Comparison of ENCODE assay signal across 9 mouse cellular contexts in the genomic region with DNA sequence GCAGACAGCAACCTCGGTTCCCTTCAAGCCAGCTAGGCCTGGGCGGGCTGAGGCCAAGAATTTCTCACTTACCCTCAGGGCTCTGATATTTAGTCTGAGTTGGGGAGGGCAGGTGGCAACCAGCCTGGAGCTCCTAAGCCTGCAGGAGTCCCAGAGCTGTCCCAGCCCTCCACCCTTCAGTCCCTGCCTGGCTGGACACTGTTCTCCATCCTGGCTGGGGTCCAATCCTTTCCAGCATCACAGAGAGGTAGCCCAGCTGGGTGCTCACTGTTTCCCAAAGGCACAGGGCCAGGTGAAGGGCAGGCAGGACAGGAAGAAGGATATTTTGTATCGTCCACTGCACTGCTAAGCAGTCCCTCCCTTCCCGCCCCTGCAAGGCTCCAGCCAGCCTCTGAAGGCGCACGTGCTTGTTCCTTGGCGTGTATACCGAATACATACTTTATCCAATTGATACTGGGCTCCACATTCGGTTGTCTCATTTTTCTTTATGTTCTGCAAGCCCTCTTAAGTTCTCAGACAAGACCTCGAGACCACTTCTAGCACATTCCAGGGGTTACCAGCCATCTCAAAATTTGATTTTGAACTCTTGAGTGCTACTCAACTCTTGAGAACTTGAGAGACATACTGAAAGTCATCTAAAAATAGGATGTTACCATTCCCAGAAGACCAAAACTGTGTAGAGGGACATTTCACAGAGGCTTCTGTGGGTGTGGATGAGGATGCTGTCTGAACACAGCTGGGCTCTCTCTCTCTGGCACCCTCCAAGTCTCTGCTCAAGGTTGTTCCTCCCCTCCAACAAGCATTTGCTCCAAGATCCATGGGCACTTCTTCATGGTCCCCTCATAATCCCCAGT. TPM values are rescaled to one million over a fixed set of nuclear protein-coding genes. Genes with fewer than 3 reads are reported as not detected.
DNase-seq lines count a peak whose midpoint lies in the region; ATAC-seq and TF ChIP-seq lines count a peak whose summit lies in the region.
"Had no signal": no experiment of that assay in that cellular context is flagged by ENCODE, and none has a peak within 500 bp of the region (broad histone marks: within the 10 kb centered on the region; RNA-seq: fewer than 3 reads in every experiment).

No protein-coding gene starts in this region.

- TF ChIP-seq CTCF in heart, postnatal 0 days (IDR thresholded peaks at IDR 0.05; ENCODE audit: low read depth), result no peak

- H3K4me2 ChIP-seq in embryonic facial prominence, embryonic 11.5 days (ENCODE audit: low read depth, low read length), result no peak overlapping the region
- H3K4me2 ChIP-seq in heart, postnatal 0 days (ENCODE audit: low read depth, low read length), result no peak overlapping the region
- H3K4me2 ChIP-seq in midbrain, embryonic 14.5 days (ENCODE audit: low read length), result no peak overlapping the region
- H3K4me2 ChIP-seq in liver, embryonic 12.5 days, result no peak overlapping the region

- H3K4me1 ChIP-seq in embryonic facial prominence, embryonic 11.5 days (ENCODE audit: control insufficient read depth, insufficient read depth, low read length), result peaks cover 2% of the 10 kb centered on the region
- peaks cover 17% of the 10 kb centered on the region for H3K4me1 ChIP-seq in heart, postnatal 0 days (ENCODE audit: control insufficient read depth, insufficient read depth)
- no peaks in the 10 kb centered on the region for H3K4me1 ChIP-seq in midbrain, embryonic 14.5 days (ENCODE audit: control insufficient read depth, insufficient read depth, low read length)
- no peaks in the 10 kb centered on the region for H3K4me1 ChIP-seq in liver, embryonic 12.5 days

- peak; percentile 14 to 18 for DNase-seq in layer of hippocampus, postnatal 14 days (ENCODE audit: low spot score in 2 of 2)
- DNase-seq in layer of hippocampus, adult 18-20 months (ENCODE audit: low spot score in 2 of 2), result no peak
- peak; percentile 35 for DNase-seq in embryonic facial prominence, embryonic 11.5 days (ENCODE audit: low spot score)
- peak; percentile 60 for DNase-seq in heart, postnatal 0 days (ENCODE audit: low spot score)
- peak; percentile 62 for DNase-seq in midbrain, embryonic 14.5 days
- no peak for DNase-seq in adipocyte (ENCODE audit: low spot score)
- no peak for DNase-seq in T-cell, adult 2 months (ENCODE audit: low spot score)

- H3K9me3 ChIP-seq in embryonic facial prominence, embryonic 11.5 days (replicated peaks; ENCODE audit: control insufficient read depth, low read length), result no peaks in the 10 kb centered on the region
- H3K9me3 ChIP-seq in heart, postnatal 0 days (replicated peaks; ENCODE audit: control insufficient read depth, low read length), result no peaks in the 10 kb centered on the region
- H3K9me3 ChIP-seq in midbrain, embryonic 14.5 days (ENCODE audit: control insufficient read depth, low read length), result no peaks in the 10 kb centered on the region
- H3K9me3 ChIP-seq in liver, embryonic 12.5 days (replicated peaks), result no peaks in the 10 kb centered on the region

- ATAC-seq in embryonic facial prominence, embryonic 11.5 days (replicated peaks; ENCODE audit: insufficient number of reproducible peaks, low FRiP score, low TSS enrichment, low read depth), result peak; percentile 56
- ATAC-seq in heart, postnatal 0 days (ENCODE audit: insufficient read depth, low read depth), result peak; percentile 84
- peak; percentile 17; the same call in 1 of the 2 replicates for ATAC-seq in midbrain, embryonic 14.5 days (ENCODE audit: low FRiP score, low TSS enrichment)
- ATAC-seq in liver, embryonic 12.5 days, result no peak

- 58% methylated on average over 10 of the region's 10 CpGs for WGBS in embryonic facial prominence, embryonic 11.5 days
- 36% methylated on average over 10 of the region's 10 CpGs for WGBS in heart, postnatal 0 days
- WGBS in midbrain, embryonic 14.5 days, result 65% methylated on average over 10 of the region's 10 CpGs
- 60% methylated on average over 10 of the region's 10 CpGs for WGBS in liver, embryonic 12.5 days (ENCODE audit: insufficient replicate concordance)

- 0 out of 2 replicates have a peak overlapping the region, but pooled peaks have one; percentile 38 for H3K27ac ChIP-seq in embryonic facial prominence, embryonic 11.5 days (replicated peaks; ENCODE audit: low read depth, low read length)
- H3K27ac ChIP-seq in heart, postnatal 0 days (ENCODE audit: low read depth), result peak overlapping the region; percentile 77
- H3K27ac ChIP-seq in midbrain, embryonic 14.5 days (replicated peaks; ENCODE audit: low read depth, low read length), result no peak overlapping the region
- H3K27ac ChIP-seq in liver, embryonic 12.5 days, result no peak overlapping the region

- no peaks in the 10 kb centered on the region for H3K36me3 ChIP-seq in embryonic facial prominence, embryonic 11.5 days (replicated peaks; ENCODE audit: control insufficient read depth, insufficient read depth, low read depth, low read length)
- no peaks in the 10 kb centered on the region for H3K36me3 ChIP-seq in heart, postnatal 0 days (replicated peaks; ENCODE audit: control insufficient read depth, insufficient read depth, low read length)
- H3K36me3 ChIP-seq in midbrain, embryonic 14.5 days (ENCODE audit: control insufficient read depth, insufficient read depth, low read length), result no peaks in the 10 kb centered on the region
- no peaks in the 10 kb centered on the region for H3K36me3 ChIP-seq in liver, embryonic 12.5 days

- no peak overlapping the region for H3K9ac ChIP-seq in embryonic facial prominence, embryonic 11.5 days (replicated peaks; ENCODE audit: low read length)
- no peak overlapping the region for H3K9ac ChIP-seq in heart, postnatal 0 days (replicated peaks; ENCODE audit: low read depth, low read length)
- no peak overlapping the region for H3K9ac ChIP-seq in midbrain, embryonic 14.5 days (replicated peaks; ENCODE audit: low read length)
- H3K9ac ChIP-seq in liver, embryonic 12.5 days, result no peak overlapping the region

- no peak for TF ChIP-seq EP300 in heart, postnatal 0 days (IDR thresholded peaks at IDR 0.05; ENCODE audit: low read depth)

- no peak overlapping the region for H3K4me3 ChIP-seq in embryonic facial prominence, embryonic 11.5 days (ENCODE audit: low read depth, low read length)
- no peak overlapping the region for H3K4me3 ChIP-seq in heart, postnatal 0 days (ENCODE audit: low read depth, low read length)
- no peak overlapping the region for H3K4me3 ChIP-seq in midbrain, embryonic 14.5 days (replicated peaks; ENCODE audit: low read depth, low read length)
- no peak overlapping the region for H3K4me3 ChIP-seq in liver, embryonic 12.5 days
- H3K4me3 ChIP-seq: myocyte had no signal

- no peaks in the 10 kb centered on the region for H3K27me3 ChIP-seq in embryonic facial prominence, embryonic 11.5 days (ENCODE audit: control insufficient read depth, insufficient read depth, low read length)
- H3K27me3 ChIP-seq in heart, postnatal 0 days (ENCODE audit: control insufficient read depth, insufficient read depth, low read length), result no peaks in the 10 kb centered on the region
- no peaks in the 10 kb centered on the region for H3K27me3 ChIP-seq in midbrain, embryonic 14.5 days (ENCODE audit: control insufficient read depth, insufficient read depth, low read length)
- H3K27me3 ChIP-seq in liver, embryonic 12.5 days (replicated peaks), result 0 out of 2 replicates have a peak, but pooled peaks cover 9% of the 10 kb centered on the region

RNA-seq across cellular contexts. Expression of a gene that starts 31.5 kb away (rescaled TPM):
- total RNA-seq in layer of hippocampus, postnatal 14 days (2021), result 1 to 10 TPM in 1 of 2 experiments, under 1 TPM in 1; 0.74 to 1.3 TPM
- under 1 TPM; 0.27 to 0.43 TPM for total RNA-seq in layer of hippocampus, adult 18-20 months (2021)
- 0.04 and 0.14 TPM in 2 replicates for polyA plus RNA-seq in embryonic facial prominence, embryonic 11.5 days (2014; fragmentation: Nextera tagmentation; extraction: Ambion mirVana)
- total RNA-seq in heart, postnatal 0 days (2014; rRNA removed; ENCODE audit: low replicate concordance), result 7.8 and 8.1 TPM in 2 replicates
- 1.1 and 1.2 TPM in 2 replicates for polyA plus RNA-seq in heart, postnatal 0 days (2015; fragmentation: Nextera tagmentation; extraction: Ambion mirVana)
- 0.13 TPM in 1 of 2 replicates, not detected in the other for polyA plus RNA-seq in midbrain, embryonic 14.5 days (2014; fragmentation: Nextera tagmentation; extraction: Ambion mirVana)
- polyA plus RNA-seq in liver, embryonic 12.5 days (2016; fragmentation: Nextera tagmentation; extraction: Ambion mirVana), result 0.39 and 0.42 TPM in 2 replicates

Comparison
In these comparisons a context has a peak if more than half of its experiments do, and no peak if none do; other contexts are left out.
1. DNase-seq: peak in layer of hippocampus, postnatal 14 days (2 of 2), embryonic facial prominence, embryonic 11.5 days (single experiment), heart, postnatal 0 days (single experiment) and midbrain, embryonic 14.5 days (single experiment); none in layer of hippocampus, adult 18-20 months (0 of 2), adipocyte (single experiment) and T-cell, adult 2 months (single experiment).
2. H3K27ac ChIP-seq: peak in embryonic facial prominence, embryonic 11.5 days (single experiment) and heart, postnatal 0 days (single experiment); none in midbrain, embryonic 14.5 days (single experiment) and liver, embryonic 12.5 days (single experiment).